Mouse (Mus musculus): ENCODE data around the gene Acap3. TPM values are rescaled to one million over a fixed set of nuclear protein-coding genes. Genes with fewer than 3 reads are reported as not detected.

The Acap3 gene
- polyA plus RNA-seq, 1 experiment from 2014 or later, result 15.5 TPM

DNA sequence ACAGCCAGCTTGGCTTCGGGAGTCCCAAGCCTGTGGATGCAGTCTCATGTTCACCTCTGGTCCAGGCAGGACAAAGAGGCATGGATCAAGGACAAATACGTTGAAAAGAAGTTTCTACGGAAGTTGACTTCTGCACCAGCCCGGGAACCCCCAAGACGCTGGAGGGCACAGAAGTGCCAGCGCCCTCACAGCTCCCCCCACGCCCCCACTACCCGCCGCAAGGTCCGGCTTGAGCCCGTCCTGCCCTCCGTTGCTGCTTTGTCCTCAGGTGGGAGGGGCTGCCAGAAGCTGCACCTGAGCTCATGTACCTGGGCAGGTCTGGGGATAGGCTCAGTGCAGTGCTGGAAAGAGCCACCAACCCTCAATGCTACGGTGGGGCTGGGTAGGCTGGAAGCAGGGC lies 11.6 kb downstream of the Acap3 start:
- no peak overlapping the region for H3K4me2 ChIP-seq (replicated peaks; ENCODE audit: low read depth, low read length)
- WGBS, result 95% methylated on average over 13 of the region's 13 CpGs
- peaks cover 54% of the 10 kb centered on the region for H3K36me3 ChIP-seq (ENCODE audit: control insufficient read depth, insufficient read depth, low read length)
- no peaks in the 10 kb centered on the region for H3K27me3 ChIP-seq (ENCODE audit: control insufficient read depth, insufficient read depth, low read length)
- no peak overlapping the region for H3K4me3 ChIP-seq (ENCODE audit: low read length)
- no peak overlapping the region for H3K9ac ChIP-seq (ENCODE audit: low read depth, low read length)
- no peaks in the 10 kb centered on the region for H3K4me1 ChIP-seq (ENCODE audit: control insufficient read depth, insufficient read depth, low read length)
- H3K9me3 ChIP-seq (ENCODE audit: control insufficient read depth, low read length), result no peaks in the 10 kb centered on the region
- H3K27ac ChIP-seq (ENCODE audit: low read depth, low read length), result no peak overlapping the region
- ATAC-seq (ENCODE audit: low FRiP score, low TSS enrichment), result no peak

DNA sequence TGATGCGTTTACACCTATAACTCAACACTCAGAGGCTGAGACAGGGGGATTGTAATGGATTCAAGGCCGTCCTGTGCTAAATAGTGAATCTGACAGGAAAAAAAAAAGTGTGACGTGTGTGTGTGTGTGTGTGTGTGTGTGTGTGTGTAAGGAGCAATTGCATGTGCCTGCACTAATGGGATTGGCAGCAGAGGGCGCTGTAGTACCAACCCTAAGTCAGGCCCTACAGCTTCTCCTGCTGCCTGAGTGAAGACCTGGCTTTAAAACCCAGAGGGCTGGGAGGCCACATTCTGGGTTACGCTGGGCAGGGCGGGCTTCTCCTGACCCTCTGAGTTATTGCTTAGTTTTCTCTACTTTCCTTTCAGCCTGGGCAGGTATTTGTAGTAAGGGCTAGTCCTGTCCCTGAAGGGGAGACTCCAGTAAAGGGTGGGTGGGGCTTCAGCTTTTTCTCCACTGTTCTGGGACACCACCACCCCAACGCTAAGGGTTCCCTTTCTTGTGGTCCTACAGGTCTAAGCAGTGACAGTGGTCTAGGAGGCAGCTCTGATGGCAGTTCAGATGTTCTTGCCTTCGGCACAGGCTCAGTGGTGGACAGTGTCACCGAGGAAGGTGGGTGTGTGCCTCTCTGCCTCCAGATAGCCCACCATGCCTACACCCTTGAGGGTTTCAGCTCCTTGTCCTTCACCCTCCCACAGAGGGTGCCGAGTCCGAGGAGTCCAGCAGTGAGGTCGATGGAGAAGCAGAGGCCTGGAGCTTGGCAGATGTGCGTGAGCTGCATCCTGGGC lies 12.9 kb downstream of the Acap3 start:
- no peaks in the 10 kb centered on the region for H3K4me1 ChIP-seq (ENCODE audit: control insufficient read depth, insufficient read depth, low read length)
- no peak overlapping the region for H3K9ac ChIP-seq (ENCODE audit: low read depth, low read length)
- WGBS, result 91% methylated on average over 13 of the region's 13 CpGs
- no peaks in the 10 kb centered on the region for H3K9me3 ChIP-seq (ENCODE audit: control insufficient read depth, low read length)
- peaks cover 51% of the 10 kb centered on the region for H3K36me3 ChIP-seq (ENCODE audit: control insufficient read depth, insufficient read depth, low read length)
- H3K4me3 ChIP-seq (ENCODE audit: low read length), result no peak overlapping the region
- no peak overlapping the region for H3K27ac ChIP-seq (ENCODE audit: low read depth, low read length)
- H3K4me2 ChIP-seq (replicated peaks; ENCODE audit: low read depth, low read length), result no peak overlapping the region
- no peaks in the 10 kb centered on the region for H3K27me3 ChIP-seq (ENCODE audit: control insufficient read depth, insufficient read depth, low read length)
- no peak for ATAC-seq (ENCODE audit: low FRiP score, low TSS enrichment)

DNA sequence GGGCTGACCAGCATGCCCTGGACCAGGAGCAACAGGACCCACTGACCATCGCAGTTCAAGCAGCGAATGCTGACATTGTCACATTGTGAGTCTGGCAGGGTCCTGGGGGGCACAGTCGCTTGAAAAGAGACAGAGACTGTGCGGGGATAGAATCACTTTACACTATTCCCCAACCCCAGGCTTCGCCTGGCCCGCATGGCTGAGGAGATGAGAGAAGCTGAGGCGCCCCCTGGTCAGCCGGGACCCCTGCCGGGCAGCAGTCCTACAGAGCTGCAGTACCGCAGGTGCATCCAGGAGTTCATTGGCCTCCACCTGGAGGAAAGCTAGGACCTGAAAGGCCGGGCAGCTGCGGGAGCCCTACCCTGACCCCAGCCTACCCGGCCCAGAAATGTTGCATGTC lies 14.0 kb downstream of the Acap3 start:
- no peak overlapping the region for H3K9ac ChIP-seq (ENCODE audit: low read depth, low read length)
- H3K36me3 ChIP-seq (ENCODE audit: control insufficient read depth, insufficient read depth, low read length), result peaks cover 45% of the 10 kb centered on the region
- H3K27ac ChIP-seq (ENCODE audit: low read depth, low read length), result no peak overlapping the region
- no peaks in the 10 kb centered on the region for H3K9me3 ChIP-seq (ENCODE audit: control insufficient read depth, low read length)
- H3K4me3 ChIP-seq (ENCODE audit: low read length), result no peak overlapping the region
- no peak for ATAC-seq (ENCODE audit: low FRiP score, low TSS enrichment)
- H3K4me1 ChIP-seq (ENCODE audit: control insufficient read depth, insufficient read depth, low read length), result no peaks in the 10 kb centered on the region
- no peak overlapping the region for H3K4me2 ChIP-seq (replicated peaks; ENCODE audit: low read depth, low read length)
- 87% methylated on average over 13 of the region's 13 CpGs for WGBS
- no peaks in the 10 kb centered on the region for H3K27me3 ChIP-seq (ENCODE audit: control insufficient read depth, insufficient read depth, low read length)

DNA sequence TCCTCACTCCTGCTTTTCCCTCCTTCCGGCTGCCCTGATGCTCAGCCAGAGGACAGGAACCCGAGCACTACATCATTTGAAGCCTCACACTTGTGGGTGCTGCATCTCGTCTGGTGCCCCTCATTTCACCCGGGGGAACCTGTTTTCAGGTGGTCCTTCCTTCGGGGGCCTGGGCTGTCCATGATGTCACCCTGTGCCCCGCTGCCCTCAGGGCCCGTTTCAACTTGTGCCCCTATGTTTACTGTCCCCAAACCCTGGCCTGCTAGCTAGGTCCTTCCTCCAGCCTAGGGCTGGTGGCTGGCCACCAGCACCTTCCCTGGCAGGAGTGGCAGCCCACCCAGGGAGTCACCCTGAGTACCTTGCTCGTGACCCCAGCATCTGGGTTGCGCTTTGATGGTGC lies 14.5 kb downstream of the Acap3 start:
- no peaks in the 10 kb centered on the region for H3K9me3 ChIP-seq (ENCODE audit: control insufficient read depth, low read length)
- no peaks in the 10 kb centered on the region for H3K4me1 ChIP-seq (ENCODE audit: control insufficient read depth, insufficient read depth, low read length)
- no peak overlapping the region for H3K27ac ChIP-seq (ENCODE audit: low read depth, low read length)
- H3K36me3 ChIP-seq (ENCODE audit: control insufficient read depth, insufficient read depth, low read length), result peaks cover 43% of the 10 kb centered on the region
- H3K4me2 ChIP-seq (replicated peaks; ENCODE audit: low read depth, low read length), result no peak overlapping the region
- no peak overlapping the region for H3K4me3 ChIP-seq (ENCODE audit: low read length)
- no peaks in the 10 kb centered on the region for H3K27me3 ChIP-seq (ENCODE audit: control insufficient read depth, insufficient read depth, low read length)
- no peak for ATAC-seq (ENCODE audit: low FRiP score, low TSS enrichment)
- WGBS, result 81% methylated on average over 9 of the region's 9 CpGs
- no peak overlapping the region for H3K9ac ChIP-seq (ENCODE audit: low read depth, low read length)

GRCm38 (mm10) chr4:155907003-155907402 lies 15.4 kb downstream of the Acap3 start:
- ATAC-seq (ENCODE audit: low FRiP score, low TSS enrichment), result no peak
- Histone ChIP-seq H3K4me2 (replicated peaks; ENCODE audit: low read depth, low read length) (no peak overlapping the region), H3K27me3 (ENCODE audit: control insufficient read depth, insufficient read depth, low read length) (no peaks in the 10 kb centered on the region), H3K9ac (ENCODE audit: low read depth, low read length) (no peak overlapping the region), H3K9me3 (ENCODE audit: control insufficient read depth, low read length) (no peaks in the 10 kb centered on the region), H3K4me3 (ENCODE audit: low read length) (no peak overlapping the region), H3K4me1 (ENCODE audit: control insufficient read depth, insufficient read depth, low read length) (no peaks in the 10 kb centered on the region), H3K27ac (ENCODE audit: low read depth, low read length) (no peak overlapping the region), H3K36me3 (ENCODE audit: control insufficient read depth, insufficient read depth, low read length) (peaks cover 34% of the 10 kb centered on the region)
- 79% methylated on average over 11 of the region's 11 CpGs for WGBS

- H3K4me1 ChIP-seq (ENCODE audit: control insufficient read depth, insufficient read depth, low read length), result no peaks in the 10 kb centered on the region
- H3K4me2 ChIP-seq (replicated peaks; ENCODE audit: low read depth, low read length), result no peak overlapping the region
- peaks cover 22% of the 10 kb centered on the region for H3K36me3 ChIP-seq (ENCODE audit: control insufficient read depth, insufficient read depth, low read length)
- no peak for ATAC-seq (ENCODE audit: low FRiP score, low TSS enrichment)
- H3K4me3 ChIP-seq (ENCODE audit: low read length), result no peak overlapping the region
- WGBS, result 76% methylated on average over 7 of the region's 7 CpGs
- no peak overlapping the region for H3K27ac ChIP-seq (ENCODE audit: low read depth, low read length)
- H3K9ac ChIP-seq (ENCODE audit: low read depth, low read length), result no peak overlapping the region
- no peaks in the 10 kb centered on the region for H3K27me3 ChIP-seq (ENCODE audit: control insufficient read depth, insufficient read depth, low read length)
- H3K9me3 ChIP-seq (ENCODE audit: control insufficient read depth, low read length), result no peaks in the 10 kb centered on the region
Observed at GRCm38 (mm10) chr4:155908281-155908680, 16.7 kb downstream of the Acap3 start.

DNA sequence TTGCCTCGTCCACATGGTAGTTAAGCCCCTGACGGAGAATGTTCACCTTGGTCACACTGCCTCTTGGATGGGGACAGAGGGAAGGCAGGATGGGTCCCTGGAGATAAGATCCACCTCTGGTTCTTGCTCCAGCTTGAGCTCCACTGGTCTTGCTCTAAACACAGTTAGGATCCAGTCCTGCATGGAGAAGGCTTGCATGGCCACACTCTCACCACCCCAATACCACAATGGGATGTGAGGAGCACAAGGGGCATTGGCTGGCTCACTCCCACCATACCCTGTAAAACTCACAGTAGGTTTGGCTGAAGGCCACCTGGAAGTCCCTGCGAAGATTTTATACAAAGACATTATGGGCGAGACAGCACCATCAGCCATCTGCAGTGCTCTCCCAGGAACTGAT lies 17.1 kb downstream of the Acap3 start:
- no peak for ATAC-seq (ENCODE audit: low FRiP score, low TSS enrichment)
- WGBS, result 92% methylated on average over 4 of the region's 4 CpGs
- Histone ChIP-seq H3K9me3 (ENCODE audit: control insufficient read depth, low read length) (no peaks in the 10 kb centered on the region), H3K4me3 (ENCODE audit: low read length) (no peak overlapping the region), H3K4me2 (replicated peaks; ENCODE audit: low read depth, low read length) (no peak overlapping the region), H3K36me3 (ENCODE audit: control insufficient read depth, insufficient read depth, low read length) (peaks cover 17% of the 10 kb centered on the region), H3K27me3 (ENCODE audit: control insufficient read depth, insufficient read depth, low read length) (no peaks in the 10 kb centered on the region), H3K9ac (ENCODE audit: low read depth, low read length) (no peak overlapping the region), H3K4me1 (ENCODE audit: control insufficient read depth, insufficient read depth, low read length) (no peaks in the 10 kb centered on the region), H3K27ac (ENCODE audit: low read depth, low read length) (no peak overlapping the region)

GRCm38 (mm10) chr4:155932031-155932430 lies 40.4 kb downstream of the Acap3 start:
- no peaks in the 10 kb centered on the region for H3K9me3 ChIP-seq (ENCODE audit: control insufficient read depth, low read length)
- H3K36me3 ChIP-seq (ENCODE audit: control insufficient read depth, insufficient read depth, low read length), result no peaks in the 10 kb centered on the region
- H3K4me2 ChIP-seq (replicated peaks; ENCODE audit: low read depth, low read length), result no peak overlapping the region
- no peak overlapping the region for H3K4me3 ChIP-seq (ENCODE audit: low read length)
- no peaks in the 10 kb centered on the region for H3K4me1 ChIP-seq (ENCODE audit: control insufficient read depth, insufficient read depth, low read length)
- H3K27ac ChIP-seq (ENCODE audit: low read depth, low read length), result no peak overlapping the region
- WGBS, result 58% methylated on average over 1 of the region's 1 CpGs
- H3K9ac ChIP-seq (ENCODE audit: low read depth, low read length), result no peak overlapping the region
- H3K27me3 ChIP-seq (ENCODE audit: control insufficient read depth, insufficient read depth, low read length), result no peaks in the 10 kb centered on the region
- ATAC-seq (ENCODE audit: low FRiP score, low TSS enrichment), result no peak

GRCm38 (mm10) chr4:155943049-155943452 lies 51.4 kb downstream of the Acap3 start:
- peak overlapping the region; percentile 87 for H3K4me2 ChIP-seq (replicated peaks; ENCODE audit: low read depth, low read length)
- peaks cover 18% of the 10 kb centered on the region; the same call in 1 of the 2 replicates for H3K36me3 ChIP-seq (ENCODE audit: control insufficient read depth, insufficient read depth, low read length)
- peak overlapping the region; percentile 99 for H3K4me3 ChIP-seq (ENCODE audit: low read length)
- no peaks in the 10 kb centered on the region for H3K27me3 ChIP-seq (ENCODE audit: control insufficient read depth, insufficient read depth, low read length)
- H3K9me3 ChIP-seq (ENCODE audit: control insufficient read depth, low read length), result no peaks in the 10 kb centered on the region
- peak overlapping the region; percentile 57; the same call in 1 of the 2 replicates for H3K27ac ChIP-seq (ENCODE audit: low read depth, low read length)
- H3K9ac ChIP-seq (ENCODE audit: low read depth, low read length), result peak overlapping the region; percentile 95
- under 1% methylated on average over 17 of the region's 17 CpGs for WGBS
- peaks cover 12% of the 10 kb centered on the region for H3K4me1 ChIP-seq (ENCODE audit: control insufficient read depth, insufficient read depth, low read length)
- ATAC-seq (ENCODE audit: low FRiP score, low TSS enrichment), result peak; percentile 48

All from kidney, embryonic 14.5 days (tissue).